Mouse (Mus musculus) forebrain, embryonic 10.5 days (tissue): Measurements from ENCODE around the gene Ifnar1. TPM values are rescaled to one million over a fixed set of nuclear protein-coding genes. Genes with fewer than 3 reads are reported as not detected.

ENCODE experiments used
- DNase-seq: peaks from one replicate; pipeline ENCODE4 v3.0.0-alpha.2; 2017; ENCODE audit warnings: low spot score; ENCODE audit errors: extremely low spot score
- H3K27ac ChIP-seq: fragments of 300-500 bp; sonication (generic); 2 replicates; pipeline ENCODE4 v1.5.1; 2016; ENCODE audit warnings: mild to moderate bottlenecking
- H3K27me3 ChIP-seq: fragments of 300-500 bp; sonication (generic); 2 replicates; pipeline ENCODE4 v1.6.1; 2016; ENCODE audit warnings: mild to moderate bottlenecking; ENCODE audit not compliant: poor library complexity, severe bottlenecking
- H3K36me3 ChIP-seq: fragments of 300-500 bp; sonication (generic); replicated peaks from 2 replicates; pipeline ENCODE4 v1.6.1; 2016; ENCODE audit warnings: mild to moderate bottlenecking, moderate library complexity
- H3K4me1 ChIP-seq: fragments of 300-500 bp; sonication (generic); 2 replicates; pipeline ENCODE4 v1.6.1; 2016
- H3K4me3 ChIP-seq: fragments of 300-500 bp; sonication (generic); 2 replicates; pipeline ENCODE4 v1.5.1; 2016; ENCODE audit warnings: mild to moderate bottlenecking, moderate library complexity
- H3K9me3 ChIP-seq: fragments of 300-500 bp; sonication (generic); 2 replicates; pipeline ENCODE4 v1.6.1; 2016; ENCODE audit warnings: mild to moderate bottlenecking, moderate library complexity
- WGBS: fragments of 180-500 bp; shearing (Covaris S2); methylation state at CpG from one replicate; pipeline ENCODE4 v1.1.7; 2016; 5-methylcytosine and 5-hydroxymethylcytosine counted together
- microRNA-seq: library from miRNA; unstranded; fragments of <30 nt; microRNA quantifications from one replicate; pipeline ENCODE4, GENCODE M21; 2017
- polyA plus RNA-seq: library from polyadenylated mRNA; unstranded; fragments of >200 nt; fragmentation: Nextera tagmentation; extraction: Ambion mirVana; gene quantifications from 2 replicates; pipeline ENCODE4 v1.2.1, GENCODE M21; 2016

Gene Ifnar1
- polyA plus RNA-seq, 1 experiment from 2014 or later, result 48.3 TPM

GRCm38 (mm10) chr16:91548996-91549395, 64.0 kb downstream of the Ifnar1 start:
- H3K4me1 ChIP-seq, result peaks cover 70% of the 10 kb centered on the region
- DNase-seq, result no peak
- H3K9me3 ChIP-seq, result no peaks in the 10 kb centered on the region
- H3K4me3 ChIP-seq, result 0 out of 2 replicates have a peak overlapping the region, but pooled peaks have one; percentile 13
- 77% methylated on average over 2 of the region's 2 CpGs for WGBS
- H3K27me3 ChIP-seq, result peaks cover 18% of the 10 kb centered on the region
- no peak overlapping the region for H3K27ac ChIP-seq
- no peaks in the 10 kb centered on the region for H3K36me3 ChIP-seq

GRCm38 (mm10) chr16:91549616-91550015, 64.6 kb downstream of the Ifnar1 start:
- H3K36me3 ChIP-seq, result peaks cover under 1% of the 10 kb centered on the region; the same call in 1 of the 2 replicates
- H3K9me3 ChIP-seq, result no peaks in the 10 kb centered on the region
- H3K4me1 ChIP-seq, result peaks cover 75% of the 10 kb centered on the region
- peaks cover 18% of the 10 kb centered on the region for H3K27me3 ChIP-seq
- 63% methylated on average over 5 of the region's 5 CpGs for WGBS
- no peak overlapping the region for H3K4me3 ChIP-seq
- no peak overlapping the region for H3K27ac ChIP-seq
- no peak for DNase-seq

- H3K27ac ChIP-seq, result no peak overlapping the region
- no peak overlapping the region for H3K4me3 ChIP-seq
- peaks cover 14% of the 10 kb centered on the region for H3K36me3 ChIP-seq
- 81% methylated on average over 10 of the region's 10 CpGs for WGBS
- peaks cover 7% of the 10 kb centered on the region for H3K27me3 ChIP-seq
- H3K9me3 ChIP-seq, result no peaks in the 10 kb centered on the region
- no peak for DNase-seq
- peaks cover 71% of the 10 kb centered on the region for H3K4me1 ChIP-seq
Observed at GRCm38 (mm10) chr16:91551081-91551524, 66.1 kb downstream of the Ifnar1 start.

DNA sequence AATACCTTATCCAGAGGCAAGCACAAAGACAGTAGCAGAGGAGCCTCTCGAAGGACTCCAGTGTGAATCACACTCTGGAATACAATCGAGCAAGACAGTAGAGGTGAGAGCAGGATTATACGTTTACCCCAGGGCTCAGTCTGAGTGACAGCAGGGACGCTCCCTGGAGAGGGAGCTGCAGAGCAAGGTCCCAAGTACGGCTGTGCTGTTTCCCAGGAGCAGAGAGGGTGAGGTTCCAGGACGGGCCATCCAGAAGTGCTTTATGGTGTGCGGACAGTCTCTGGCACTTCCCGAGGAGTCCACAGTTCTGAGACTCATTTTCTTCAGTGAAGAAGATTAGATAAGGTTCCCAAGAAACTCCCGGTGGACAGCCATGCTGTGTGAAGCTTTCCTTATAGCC, 67.0 kb downstream of the Ifnar1 start:
- Histone ChIP-seq H3K4me1 (peaks cover 67% of the 10 kb centered on the region), H3K9me3 (no peaks in the 10 kb centered on the region), H3K27me3 (0 out of 2 replicates have a peak, but pooled peaks cover 4% of the 10 kb centered on the region), H3K36me3 (peaks cover 14% of the 10 kb centered on the region), H3K4me3 (no peak overlapping the region), H3K27ac (no peak overlapping the region)
- no peak for DNase-seq
- WGBS, result 67% methylated on average over 9 of the region's 9 CpGs

DNA sequence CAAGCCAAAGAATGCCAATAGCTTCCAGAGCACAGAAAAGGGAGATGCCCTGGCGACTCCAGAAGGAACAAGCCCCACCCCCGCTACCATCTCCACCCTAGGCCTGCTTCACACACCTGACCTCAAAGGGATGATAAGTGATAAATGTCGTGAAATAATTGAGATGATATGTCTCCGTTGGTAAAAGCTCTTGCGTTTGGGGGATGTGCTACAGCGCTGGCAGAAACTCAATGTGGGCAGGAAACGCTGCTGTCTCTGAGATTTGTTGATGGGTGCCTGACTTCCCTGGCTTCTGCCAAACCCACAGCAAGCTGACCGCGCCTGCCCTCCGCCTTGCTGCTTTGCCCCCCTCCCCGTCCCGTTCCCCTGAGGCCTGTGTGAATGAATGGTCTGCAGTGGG, 68.6 kb downstream of the Ifnar1 start:
- H3K27ac ChIP-seq, result peak overlapping the region; percentile 30; the same call in 1 of the 2 replicates
- peaks cover 52% of the 10 kb centered on the region for H3K4me1 ChIP-seq

GRCm38 (mm10) chr16:91555017-91555605, 70.1 kb downstream of the Ifnar1 start:
- H3K4me1 ChIP-seq, result peaks cover 37% of the 10 kb centered on the region
- no peaks in the 10 kb centered on the region for H3K27me3 ChIP-seq
- no peak overlapping the region for H3K4me3 ChIP-seq
- no peaks in the 10 kb centered on the region for H3K9me3 ChIP-seq
- peaks cover 33% of the 10 kb centered on the region for H3K36me3 ChIP-seq
- WGBS, result 90% methylated on average over 8 of the region's 8 CpGs
- H3K27ac ChIP-seq, result no peak overlapping the region
- DNase-seq, result no peak

More for the DNA sequence above, 68.6 kb downstream of the Ifnar1 start:
- H3K9me3 ChIP-seq, result no peaks in the 10 kb centered on the region
- 71% methylated on average over 12 of the region's 12 CpGs for WGBS
- no peak overlapping the region for H3K4me3 ChIP-seq
- no peaks in the 10 kb centered on the region for H3K27me3 ChIP-seq
- peaks cover 23% of the 10 kb centered on the region for H3K36me3 ChIP-seq
- no peak for DNase-seq

GRCm38 (mm10) chr16:91556659-91557058, 71.6 kb downstream of the Ifnar1 start:
- 0 out of 2 replicates have a peak overlapping the region, but pooled peaks have one; percentile 30 for H3K27ac ChIP-seq
- no peaks in the 10 kb centered on the region for H3K9me3 ChIP-seq
- H3K4me3 ChIP-seq, result no peak overlapping the region
- H3K27me3 ChIP-seq, result no peaks in the 10 kb centered on the region
- H3K4me1 ChIP-seq, result peaks cover 31% of the 10 kb centered on the region
- WGBS, result 88% methylated on average over 15 of the region's 15 CpGs
- no peak for DNase-seq
- H3K36me3 ChIP-seq, result peaks cover 43% of the 10 kb centered on the region

Small RNAs within 50 kb of the gene (microRNA-seq; reads per million reads assigned to microRNA genes)
- gene Mir6367, result not detected

Other genes with a start within 250 kb of the Ifnar1 start
- gene Olig1, start 215.5 kb upstream of the Ifnar1 start, polyA plus RNA-seq, result 8.3 and 8.5 TPM in 2 replicates
- 28.6 and 29.0 TPM in 2 replicates for gene Ifnar2, start 112.5 kb upstream of the Ifnar1 start, polyA plus RNA-seq
- gene Gm21970, start 93.5 kb upstream of the Ifnar1 start, polyA plus RNA-seq, result not detected in 2 replicates
- 4.7 and 5.8 TPM in 2 replicates for gene Il10rb, start 79.1 kb upstream of the Ifnar1 start, polyA plus RNA-seq
- 27.2 and 28.0 TPM in 2 replicates for gene Ifngr2, start 61.8 kb downstream of the Ifnar1 start, polyA plus RNA-seq
- gene Tmem50b, start 112.6 kb downstream of the Ifnar1 start, polyA plus RNA-seq, result 32.7 and 33.8 TPM in 2 replicates
- 2.9 and 4.0 TPM in 2 replicates for gene Dnajc28, start 133.8 kb downstream of the Ifnar1 start, polyA plus RNA-seq
- 204 and 211 TPM in 2 replicates for gene Gart, start 161.7 kb downstream of the Ifnar1 start, polyA plus RNA-seq
- gene Son, start 162.3 kb downstream of the Ifnar1 start, polyA plus RNA-seq, result 110 and 111 TPM in 2 replicates
- gene Donson, start 203.5 kb downstream of the Ifnar1 start, polyA plus RNA-seq, result 34.3 and 38.1 TPM in 2 replicates
- 61.5 and 67.1 TPM in 2 replicates for gene Cryzl1, start 243.7 kb downstream of the Ifnar1 start, polyA plus RNA-seq
- 38.7 and 40.7 TPM in 2 replicates for gene Itsn1, start 244.0 kb downstream of the Ifnar1 start, polyA plus RNA-seq